Mouse (Mus musculus) forebrain, postnatal 0 days (tissue): ENCODE measurements around the gene Gm6993. TPM values are rescaled to one million over a fixed set of nuclear protein-coding genes. Genes with fewer than 3 reads are reported as not detected.

Experiments
- ATAC-seq: fragments of 200-750 bp; cut with Nextera tagmentation; 2 replicates; pipeline ENCODE4 v1.8.0; 2017; ENCODE audit warnings: mild to moderate bottlenecking, moderate library complexity
- DNase-seq: peaks from one replicate; pipeline ENCODE4 v3.0.0-alpha.2; 2015
- H3K27ac ChIP-seq: fragments of 300-500 bp; sonication (generic); 2 replicates; pipeline ENCODE4 v1.5.1; 2014; ENCODE audit warnings: low read depth, mild to moderate bottlenecking, antibody characterized with exemption, low read length, moderate library complexity, mixed read lengths
- H3K27me3 ChIP-seq: fragments of 300-500 bp; sonication (generic); 2 replicates; pipeline ENCODE4 v1.6.1; 2014; ENCODE audit warnings: mild to moderate bottlenecking, low read length, mixed read lengths; ENCODE audit not compliant: insufficient read depth
- H3K36me3 ChIP-seq: fragments of 300-500 bp; sonication (generic); 2 replicates; pipeline ENCODE4 v1.6.1; 2014; ENCODE audit warnings: mild to moderate bottlenecking, moderate library complexity; ENCODE audit not compliant: insufficient read depth
- H3K4me1 ChIP-seq: fragments of 300-500 bp; sonication (generic); 2 replicates; pipeline ENCODE4 v1.6.1; 2014; ENCODE audit warnings: antibody characterized with exemption; ENCODE audit not compliant: insufficient read depth
- H3K4me2 ChIP-seq: fragments of 300-500 bp; sonication (generic); 2 replicates; pipeline ENCODE4 v1.6.1; 2014; ENCODE audit warnings: low read depth, mild to moderate bottlenecking, moderate library complexity
- H3K4me3 ChIP-seq: fragments of 300-500 bp; sonication (generic); 2 replicates; pipeline ENCODE4 v1.5.1; 2014; ENCODE audit warnings: low read depth, low read length, mixed read lengths
- H3K9ac ChIP-seq: fragments of 300-500 bp; sonication (generic); 2 replicates; pipeline ENCODE4 v1.6.1; 2014; ENCODE audit warnings: mild to moderate bottlenecking
- H3K9me3 ChIP-seq: fragments of 300-500 bp; sonication (generic); 2 replicates; pipeline ENCODE4 v1.6.1; 2016; ENCODE audit warnings: low read length
- CTCF ChIP-seq: sonication (generic); IDR thresholded peaks from 2 replicates; pipeline ENCODE4 v1.5.1; 2016; ENCODE audit warnings: antibody characterized with exemption, control low read depth, low read depth
- WGBS: fragments of 180-500 bp; shearing (Covaris S2); extraction: QIAGEN DNeasy Blood & Tissue Kit; methylation state at CpG from one replicate; pipeline ENCODE4 v1.1.7; 2014; 5-methylcytosine and 5-hydroxymethylcytosine counted together
- polyA plus RNA-seq: library from polyadenylated mRNA; unstranded; fragments of >200 nt; fragmentation: Nextera tagmentation; extraction: Ambion mirVana; gene quantifications from 2 replicates; pipeline ENCODE4 v1.2.1, GENCODE M21; 2015
- total RNA-seq: library from RNA; depleted of rRNA; stranded (reverse); fragments of >200 nt; gene quantifications from 2 replicates; pipeline ENCODE4 v1.2.3, GENCODE M21; 2014

Gene Gm6993
- total and polyA plus RNA-seq, 2 experiments from 2014 or later = not detected

DNA sequence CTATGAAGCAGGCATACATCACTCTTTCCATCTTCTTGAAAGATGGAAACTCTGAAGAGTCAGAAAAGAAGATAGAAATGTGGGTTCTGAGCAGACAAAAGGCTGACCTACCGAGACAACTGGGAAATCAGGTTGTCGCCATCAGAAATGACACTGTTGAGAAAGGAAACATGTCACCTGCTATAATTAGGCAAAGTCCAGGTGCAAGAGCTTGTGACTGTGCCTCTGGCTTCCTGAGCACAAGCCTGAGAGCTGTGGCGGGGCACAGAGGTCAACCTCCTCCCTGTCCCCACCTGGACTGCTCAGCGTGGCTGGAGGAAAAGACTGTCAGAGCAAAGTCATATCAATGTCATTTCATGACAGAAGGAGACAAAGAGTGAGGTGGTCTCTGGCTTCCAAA, 772 bp upstream of the Gm6993 start:
- ATAC-seq = no peak
- Histone ChIP-seq H3K36me3 (no peaks in the 10 kb centered on the region), H3K9ac (no peak overlapping the region), H3K4me2 (no peak overlapping the region), H3K27ac (no peak overlapping the region), H3K9me3 (no peaks in the 10 kb centered on the region), H3K4me1 (no peaks in the 10 kb centered on the region), H3K27me3 (no peaks in the 10 kb centered on the region), H3K4me3 (no peak overlapping the region)
- DNase-seq = no peak
- TF ChIP-seq CTCF = no peak
- WGBS = 88% methylated on average over 4 of the region's 4 CpGs

DNA sequence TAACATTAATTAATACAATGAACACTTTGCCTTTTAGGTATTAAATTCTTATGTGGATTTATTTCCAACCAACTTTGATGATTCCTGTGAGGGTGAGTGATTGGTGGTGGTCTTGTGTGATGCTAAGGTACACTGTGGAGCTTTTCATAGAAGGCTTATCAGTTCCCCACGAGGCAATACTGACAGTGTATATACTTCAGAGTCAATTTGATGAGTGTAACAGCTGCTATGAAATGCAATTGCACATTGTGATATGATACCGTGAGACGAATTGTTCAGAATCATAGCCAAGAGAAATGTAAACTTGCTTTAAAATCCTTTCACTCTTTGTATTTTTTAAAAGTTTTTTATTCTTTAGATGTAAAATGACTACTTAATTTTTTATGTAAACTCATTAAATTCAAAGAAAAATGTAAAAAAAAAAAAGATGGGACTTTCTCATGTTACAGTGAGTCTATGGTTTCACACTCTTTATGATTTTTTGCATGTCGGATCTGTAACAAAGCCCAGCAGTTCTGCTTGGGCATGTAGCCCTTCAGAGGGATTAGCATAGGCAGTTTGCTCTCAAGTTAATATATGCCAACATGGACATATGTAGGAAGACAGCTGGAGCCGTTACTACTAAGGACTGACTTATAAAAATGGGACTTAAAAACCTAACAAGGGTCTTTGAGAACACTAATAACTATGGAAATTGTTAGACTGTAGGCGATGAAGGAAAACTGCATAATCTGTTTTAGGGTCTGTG, 1.2 kb downstream of the Gm6993 start:
- no peaks in the 10 kb centered on the region for H3K4me1 ChIP-seq
- H3K4me3 ChIP-seq = no peak overlapping the region
- no peak overlapping the region for H3K9ac ChIP-seq
- TF ChIP-seq CTCF = no peak
- H3K9me3 ChIP-seq = no peaks in the 10 kb centered on the region
- H3K27me3 ChIP-seq = no peaks in the 10 kb centered on the region
- DNase-seq (no peak), ATAC-seq (peak; percentile 34; the same call in 1 of the 2 replicates)
- H3K27ac ChIP-seq = no peak overlapping the region
- H3K36me3 ChIP-seq = no peaks in the 10 kb centered on the region
- 67% methylated on average over 6 of the region's 6 CpGs for WGBS
- H3K4me2 ChIP-seq = no peak overlapping the region

DNA sequence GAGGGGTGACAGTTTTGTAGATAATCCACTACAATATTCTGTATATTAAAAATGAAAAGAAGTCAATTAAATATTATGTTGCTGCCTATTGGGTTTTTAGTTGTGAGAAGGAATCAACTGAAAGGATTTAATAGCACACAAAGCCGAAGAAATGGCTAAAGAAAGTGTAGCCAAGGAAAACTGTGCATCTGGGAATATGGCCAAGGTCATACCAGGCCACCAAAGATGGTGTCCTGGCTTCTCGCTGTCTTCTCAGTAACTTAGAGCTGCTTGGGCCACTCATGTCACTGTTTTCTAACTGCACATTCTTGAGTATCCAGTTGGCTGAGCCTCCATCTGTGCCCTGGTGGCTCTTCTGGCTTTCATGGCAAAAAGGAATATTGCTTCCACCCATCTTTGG, 3.4 kb downstream of the Gm6993 start:
- H3K9ac ChIP-seq = no peak overlapping the region
- no peak for ATAC-seq
- no peak overlapping the region for H3K4me2 ChIP-seq
- TF ChIP-seq CTCF = no peak
- no peaks in the 10 kb centered on the region for H3K36me3 ChIP-seq
- H3K27me3 ChIP-seq = no peaks in the 10 kb centered on the region
- DNase-seq = no peak
- no peaks in the 10 kb centered on the region for H3K4me1 ChIP-seq
- H3K27ac ChIP-seq = no peak overlapping the region
- H3K9me3 ChIP-seq = no peaks in the 10 kb centered on the region
- no peak overlapping the region for H3K4me3 ChIP-seq
- WGBS = 81% methylated on average over 2 of the region's 2 CpGs

DNA sequence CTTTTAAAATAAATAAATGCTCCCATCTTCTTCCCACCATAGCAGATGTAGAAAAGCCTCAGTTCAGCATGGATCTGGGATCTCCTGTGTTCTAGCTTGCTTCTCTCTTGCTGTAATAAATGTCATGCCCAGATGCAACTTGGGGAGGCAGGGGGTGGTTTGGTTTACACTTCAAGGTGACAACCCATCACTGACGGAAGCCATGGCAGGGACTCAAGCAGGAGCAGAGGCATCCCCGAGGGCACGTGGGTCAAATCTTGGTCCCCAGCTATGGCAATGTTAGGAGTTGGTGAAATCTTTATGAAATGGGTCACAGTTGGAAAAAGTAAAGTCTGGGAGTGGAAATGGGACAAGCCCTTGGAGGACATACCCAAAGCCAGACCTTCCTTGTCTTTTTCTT, 4.1 kb downstream of the Gm6993 start:
- Histone ChIP-seq H3K4me1 (no peaks in the 10 kb centered on the region), H3K9me3 (no peaks in the 10 kb centered on the region), H3K4me2 (no peak overlapping the region), H3K4me3 (no peak overlapping the region), H3K27me3 (no peaks in the 10 kb centered on the region), H3K9ac (no peak overlapping the region), H3K36me3 (no peaks in the 10 kb centered on the region), H3K27ac (no peak overlapping the region)
- WGBS = 95% methylated on average over 3 of the region's 3 CpGs
- ATAC-seq (no peak), DNase-seq (no peak)
- no peak for TF ChIP-seq CTCF

DNA sequence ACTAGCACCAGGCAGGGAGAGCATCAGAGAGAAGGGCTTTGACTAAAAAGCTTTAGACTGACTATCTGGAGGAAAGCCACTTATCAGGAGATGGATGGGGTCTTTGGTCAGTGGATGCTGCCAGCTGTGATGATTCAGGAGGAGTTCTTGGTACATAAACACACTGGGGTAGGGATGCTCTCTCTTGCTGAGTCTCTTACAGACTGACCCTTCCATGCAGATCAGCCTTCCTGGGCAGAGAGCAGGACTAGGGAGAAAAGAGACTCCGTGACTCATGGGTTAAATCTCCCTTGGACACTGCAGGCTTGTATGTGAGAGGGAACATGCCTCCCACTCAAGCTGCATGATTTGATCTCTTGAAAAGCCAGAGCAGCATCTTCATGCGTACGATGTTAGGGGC, 5.6 kb downstream of the Gm6993 start:
- H3K27ac ChIP-seq = no peak overlapping the region
- ATAC-seq (no peak), DNase-seq (no peak)
- no peaks in the 10 kb centered on the region for H3K27me3 ChIP-seq
- 45% methylated on average over 3 of the region's 3 CpGs for WGBS
- H3K4me1 ChIP-seq = no peaks in the 10 kb centered on the region
- no peak overlapping the region for H3K4me2 ChIP-seq
- H3K9me3 ChIP-seq = no peaks in the 10 kb centered on the region
- H3K4me3 ChIP-seq = no peak overlapping the region
- no peaks in the 10 kb centered on the region for H3K36me3 ChIP-seq
- no peak for TF ChIP-seq CTCF
- no peak overlapping the region for H3K9ac ChIP-seq

DNA sequence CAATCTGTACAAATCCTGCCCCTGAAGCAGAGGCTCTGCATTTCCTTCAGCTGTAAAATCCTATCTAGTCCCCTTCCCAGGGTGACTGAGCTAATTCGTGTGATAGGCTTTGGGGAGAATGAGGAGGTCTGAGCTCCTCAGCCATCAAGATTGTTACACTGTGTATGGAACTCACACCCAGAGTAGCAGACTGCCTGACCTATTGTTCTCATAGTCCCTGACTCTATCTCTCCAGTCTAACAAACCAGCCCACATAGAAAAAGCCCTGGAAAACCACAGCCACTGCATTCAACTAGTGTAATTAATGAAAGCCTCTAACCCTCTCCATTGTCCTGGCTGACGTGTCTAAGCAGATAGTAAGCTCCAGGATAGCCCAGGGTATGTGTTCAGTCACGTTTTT, 6.0 kb downstream of the Gm6993 start:
- TF ChIP-seq CTCF = no peak
- no peaks in the 10 kb centered on the region for H3K27me3 ChIP-seq
- 17% methylated on average over 3 of the region's 3 CpGs for WGBS
- H3K27ac ChIP-seq = no peak overlapping the region
- ATAC-seq (no peak), DNase-seq (no peak)
- no peaks in the 10 kb centered on the region for H3K4me1 ChIP-seq
- H3K9me3 ChIP-seq = no peaks in the 10 kb centered on the region
- no peak overlapping the region for H3K4me3 ChIP-seq
- H3K36me3 ChIP-seq = no peaks in the 10 kb centered on the region
- no peak overlapping the region for H3K9ac ChIP-seq
- H3K4me2 ChIP-seq = no peak overlapping the region

DNA sequence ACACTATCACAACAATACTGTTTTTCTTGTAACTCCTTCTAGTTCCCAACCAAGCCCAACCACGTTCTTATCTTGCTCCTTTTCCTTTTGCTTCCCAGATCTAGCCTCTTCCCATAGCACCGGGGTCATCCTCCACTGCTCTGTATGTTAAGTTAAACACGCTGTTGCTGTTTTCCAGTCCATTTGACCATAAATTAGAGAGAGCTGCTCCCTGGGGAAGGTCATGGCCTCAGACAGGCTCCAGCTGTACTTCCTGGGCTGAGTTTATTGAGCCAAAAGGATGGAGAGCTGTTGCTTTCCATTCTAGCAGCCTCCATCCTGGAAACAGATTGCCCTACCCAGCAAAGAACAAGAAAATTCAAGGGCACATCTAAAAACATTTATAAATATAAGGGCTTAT, 7.6 kb downstream of the Gm6993 start:
- 76% methylated on average over 3 of the region's 3 CpGs for WGBS
- no peak for ATAC-seq

More for the DNA sequence above, 7.6 kb downstream of the Gm6993 start:
- no peaks in the 10 kb centered on the region for H3K36me3 ChIP-seq
- H3K9me3 ChIP-seq = no peaks in the 10 kb centered on the region
- H3K4me2 ChIP-seq = no peak overlapping the region
- no peak for DNase-seq
- no peak overlapping the region for H3K9ac ChIP-seq
- no peak overlapping the region for H3K4me3 ChIP-seq
- no peaks in the 10 kb centered on the region for H3K27me3 ChIP-seq
- TF ChIP-seq CTCF = no peak
- H3K4me1 ChIP-seq = no peaks in the 10 kb centered on the region
- H3K27ac ChIP-seq = no peak overlapping the region
